Mouse (Mus musculus) liver, postnatal 0 days (tissue): ENCODE results near the gene Atg3. TPM values are rescaled to one million over a fixed set of nuclear protein-coding genes. Genes with fewer than 3 reads are reported as not detected.

ENCODE experiments used
- ATAC-seq: fragments of 200-750 bp; cut with Nextera tagmentation; 2 replicates; pipeline ENCODE4 v1.8.0; 2017; ENCODE audit warnings: mild to moderate bottlenecking, moderate library complexity
- DNase-seq: peaks from one replicate; pipeline ENCODE4 v3.0.0-alpha.2; 2016
- H3K27ac ChIP-seq: fragments of 300-500 bp; sonication (generic); 2 replicates; pipeline ENCODE4 v1.5.1; 2014; ENCODE audit warnings: antibody characterized with exemption, moderate library complexity, mild to moderate bottlenecking, low read depth
- H3K27me3 ChIP-seq: fragments of 300-500 bp; sonication (generic); 2 replicates; pipeline ENCODE4 v1.6.1; 2014; ENCODE audit warnings: low read length, control low read depth, mixed read lengths; ENCODE audit not compliant: insufficient read depth
- H3K36me3 ChIP-seq: fragments of 300-500 bp; sonication (generic); replicated peaks from 2 replicates; pipeline ENCODE4 v1.6.1; 2014; ENCODE audit warnings: mild to moderate bottlenecking, control low read depth, low read length, moderate library complexity, mixed read lengths; ENCODE audit not compliant: insufficient read depth
- H3K4me1 ChIP-seq: fragments of 300-500 bp; sonication (generic); 2 replicates; pipeline ENCODE4 v1.6.1; 2014; ENCODE audit warnings: antibody characterized with exemption, mild to moderate bottlenecking, control low read depth; ENCODE audit not compliant: insufficient read depth
- H3K4me2 ChIP-seq: fragments of 300-500 bp; sonication (generic); 2 replicates; pipeline ENCODE4 v1.6.1; 2014; ENCODE audit warnings: low read depth, mild to moderate bottlenecking, low read length, moderate library complexity, mixed read lengths
- H3K4me3 ChIP-seq: fragments of 300-500 bp; sonication (generic); 2 replicates; pipeline ENCODE4 v1.5.1; 2014; ENCODE audit warnings: low read depth, low read length
- H3K9ac ChIP-seq: fragments of 300-500 bp; sonication (generic); replicated peaks from 2 replicates; pipeline ENCODE4 v1.6.1; 2014; ENCODE audit warnings: mild to moderate bottlenecking, moderate library complexity
- H3K9me3 ChIP-seq: fragments of 300-500 bp; sonication (generic); 2 replicates; pipeline ENCODE4 v1.6.1; 2016; ENCODE audit warnings: mild to moderate bottlenecking, control low read depth, low read length, mixed read lengths
- CTCF ChIP-seq: sonication (generic); IDR thresholded peaks from 2 replicates; pipeline ENCODE4 v1.5.1; 2016; ENCODE audit warnings: antibody characterized with exemption, low read depth
- EP300 ChIP-seq: IDR thresholded peaks from 2 replicates; pipeline ENCODE4 v1.6.1; 2016; ENCODE audit warnings: antibody characterized with exemption, low read depth, mild to moderate bottlenecking
- WGBS: fragments of 180-500 bp; shearing (Covaris S2); extraction: QIAGEN DNeasy Blood & Tissue Kit; methylation state at CpG from one replicate; pipeline ENCODE4 v1.1.7; 2014; ENCODE audit not compliant: insufficient replicate concordance; 5-methylcytosine and 5-hydroxymethylcytosine counted together
- polyA plus RNA-seq: library from polyadenylated mRNA; unstranded; fragments of >200 nt; fragmentation: Nextera tagmentation; extraction: Ambion mirVana; gene quantifications from 2 replicates; pipeline ENCODE4 v1.2.1, GENCODE M21; 2015

Gene Atg3
- 28.4 and 33.0 TPM in 2 replicates for polyA plus RNA-seq

DNA sequence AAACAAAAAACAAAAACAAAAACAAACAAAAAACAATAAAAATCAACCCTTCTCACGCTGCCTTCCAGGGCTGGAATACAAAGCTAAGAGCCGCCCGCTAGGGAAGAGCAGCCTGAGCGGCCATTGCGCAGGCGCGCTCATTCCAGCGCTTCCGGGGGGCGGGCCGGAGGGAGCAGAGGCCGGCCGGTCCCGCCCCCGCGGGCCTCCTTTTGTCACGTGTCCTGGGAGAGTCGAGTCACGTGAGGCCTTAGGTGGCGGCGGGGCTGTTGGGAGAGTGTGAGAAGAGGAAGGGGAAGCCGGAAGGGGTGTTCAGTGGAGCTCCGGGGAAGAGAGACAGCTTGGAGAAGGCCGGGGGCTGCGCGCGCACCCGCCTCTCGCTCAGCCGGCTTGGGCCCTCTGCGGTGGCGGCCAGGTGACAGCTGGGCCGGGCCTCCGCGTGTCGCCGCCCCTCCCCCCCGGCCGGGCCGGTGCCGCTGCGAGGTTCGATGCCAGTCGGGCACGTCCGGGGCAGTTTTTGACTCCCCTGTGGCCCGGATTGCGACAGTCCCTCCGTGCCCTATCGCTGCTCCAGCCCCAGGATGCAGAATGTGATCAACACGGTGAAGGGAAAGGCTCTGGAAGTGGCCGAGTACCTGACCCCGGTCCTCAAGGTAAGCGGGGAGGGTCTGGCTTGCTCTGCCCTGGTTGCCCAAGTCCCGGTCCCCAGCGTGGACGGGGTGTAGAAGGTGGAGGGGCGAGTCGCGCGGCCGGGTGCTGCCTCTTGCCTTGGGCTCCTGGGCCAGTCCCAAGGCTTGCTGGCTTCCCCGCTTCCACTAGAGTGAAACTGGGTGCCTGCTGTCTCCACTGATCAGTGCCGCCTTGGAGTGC is at the start of gene Atg3, which contains the start of gene Slc35a5:
TSS of gene Atg3 (plus strand) at position 264 of the 867 bp plus-strand sequence.
TSS of gene Slc35a5 (minus strand) at position 185 of the 867 bp plus-strand sequence.
- Histone ChIP-seq H3K9me3 (no peaks in the 10 kb centered on the region), H3K4me1 (peaks cover 12% of the 10 kb centered on the region), H3K9ac (peak within 1 kb of the TSS; percentile 95), H3K4me2 (peak within 1 kb of the TSS; percentile 92), H3K27me3 (no peaks in the 10 kb centered on the region), H3K4me3 (peak within 1 kb of the TSS; percentile 95), H3K36me3 (peaks cover 12% of the 10 kb centered on the region), H3K27ac (peak within 1 kb of the TSS; percentile 97)
- DNase-seq, result peak; percentile 97
- TF ChIP-seq EP300 (no peak), CTCF (no peak)
- ATAC-seq, result peak; percentile 94
- WGBS, result under 1% methylated on average over 60 of the region's 64 CpGs

- H3K9me3 ChIP-seq, result no peaks in the 10 kb centered on the region
- DNase-seq (no peak), ATAC-seq (peak; percentile 31; the same call in 1 of the 2 replicates)
- 42% methylated on average over 4 of the region's 4 CpGs for WGBS
- no peaks in the 10 kb centered on the region for H3K36me3 ChIP-seq
- no peaks in the 10 kb centered on the region for H3K4me1 ChIP-seq
- no peak for TF ChIP-seq CTCF
- no peak for TF ChIP-seq EP300
- H3K27ac ChIP-seq, result no peak overlapping the region
- no peaks in the 10 kb centered on the region for H3K27me3 ChIP-seq
- H3K9ac ChIP-seq, result no peak overlapping the region
- no peak overlapping the region for H3K4me2 ChIP-seq
- H3K4me3 ChIP-seq, result no peak overlapping the region
Measured at GRCm38 (mm10) chr16:45110498-45110897, 48.1 kb upstream of the Atg3 start.

- TF ChIP-seq CTCF, result no peak
- TF ChIP-seq EP300, result no peak
- DNase-seq (no peak), ATAC-seq (no peak)
- Histone ChIP-seq H3K4me1 (no peaks in the 10 kb centered on the region), H3K4me3 (no peak overlapping the region), H3K27me3 (no peaks in the 10 kb centered on the region), H3K9me3 (no peaks in the 10 kb centered on the region), H3K4me2 (no peak overlapping the region), H3K36me3 (no peaks in the 10 kb centered on the region), H3K9ac (no peak overlapping the region), H3K27ac (no peak overlapping the region)
- WGBS, result 79% methylated on average over 3 of the region's 3 CpGs
Measured at GRCm38 (mm10) chr16:45117200-45117599, 41.4 kb upstream of the Atg3 start.

- TF ChIP-seq EP300 (no peak), CTCF (no peak)
- Histone ChIP-seq H3K36me3 (no peaks in the 10 kb centered on the region), H3K27ac (no peak overlapping the region), H3K9ac (no peak overlapping the region), H3K4me2 (no peak overlapping the region), H3K9me3 (no peaks in the 10 kb centered on the region), H3K4me3 (no peak overlapping the region), H3K4me1 (no peaks in the 10 kb centered on the region), H3K27me3 (no peaks in the 10 kb centered on the region)
- WGBS, result 71% methylated on average over 3 of the region's 3 CpGs
- ATAC-seq, result no peak
- no peak for DNase-seq
Measured at GRCm38 (mm10) chr16:45118760-45119159, 39.8 kb upstream of the Atg3 start.

- DNase-seq, result no peak
Measured at GRCm38 (mm10) chr16:45120844-45121425, 37.6 kb upstream of the Atg3 start.

GRCm38 (mm10) chr16:45122571-45122970 is 36.0 kb upstream of the Atg3 start:
- Histone ChIP-seq H3K27ac (no peak overlapping the region), H3K27me3 (no peaks in the 10 kb centered on the region), H3K4me3 (no peak overlapping the region), H3K9ac (no peak overlapping the region), H3K4me1 (no peaks in the 10 kb centered on the region), H3K9me3 (no peaks in the 10 kb centered on the region), H3K36me3 (no peaks in the 10 kb centered on the region), H3K4me2 (no peak overlapping the region)
- WGBS, result 62% methylated on average over 5 of the region's 5 CpGs
- ATAC-seq, result no peak
- no peak for DNase-seq
- no peak for TF ChIP-seq EP300
- TF ChIP-seq CTCF, result peak; percentile 39; the same call in 1 of the 2 replicates

More at GRCm38 (mm10) chr16:45120844-45121425, 37.6 kb upstream of the Atg3 start:
- H3K4me2 ChIP-seq, result no peak overlapping the region
- no peak for TF ChIP-seq EP300
- no peak for TF ChIP-seq CTCF
- no peaks in the 10 kb centered on the region for H3K4me1 ChIP-seq
- no peak overlapping the region for H3K4me3 ChIP-seq
- WGBS, result 76% methylated on average over 5 of the region's 5 CpGs
- ATAC-seq, result no peak
- H3K27me3 ChIP-seq, result no peaks in the 10 kb centered on the region
- no peak overlapping the region for H3K9ac ChIP-seq
- H3K27ac ChIP-seq, result no peak overlapping the region
- H3K9me3 ChIP-seq, result no peaks in the 10 kb centered on the region
- H3K36me3 ChIP-seq, result no peaks in the 10 kb centered on the region
